Mouse (Mus musculus) spleen, adult 2 months (tissue): ENCODE measurements around the gene Slit1.

Source experiments
- CTCF ChIP-seq: fragments of 200-500 bp; IDR thresholded peaks from 2 replicates; pipeline ENCODE4 v1.5.1; 2011; ENCODE audit warnings: mild to moderate bottlenecking, inconsistent platforms; ENCODE audit not compliant: insufficient read depth, insufficient read length, insufficient replicate concordance; ENCODE audit errors: extremely low read depth
- POLR2A ChIP-seq: fragments of 200-500 bp; IDR thresholded peaks from 2 replicates; pipeline ENCODE4 v1.6.1; 2011; ENCODE audit warnings: low read depth, low read length, inconsistent platforms

DNA sequence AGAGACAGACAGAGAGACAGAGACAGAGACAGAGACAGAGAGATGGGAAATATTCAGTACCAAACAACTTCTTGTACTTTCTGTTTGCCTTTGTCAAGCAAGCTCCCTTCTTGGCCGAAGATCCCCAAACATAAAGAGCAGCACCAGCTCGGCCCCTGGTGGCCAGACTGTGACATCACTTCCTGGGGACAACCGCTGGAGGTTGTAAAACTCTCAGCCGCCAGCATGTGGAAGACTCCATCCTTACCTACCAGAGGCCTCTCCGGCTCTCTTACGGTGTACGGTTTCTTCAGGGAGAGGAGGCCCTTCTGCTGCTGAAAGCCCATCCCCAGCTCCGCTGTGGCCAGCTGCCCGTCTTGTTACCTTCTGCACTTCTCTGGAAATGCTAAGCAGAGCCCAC lies 18.1 kb upstream of the Slit1 start:
- no peak for TF ChIP-seq POLR2A
- TF ChIP-seq CTCF, result no peak
